Mouse (Mus musculus): Measurements from ENCODE around the gene Plin5. TPM values are rescaled to one million over a fixed set of nuclear protein-coding genes. Genes with fewer than 3 reads are reported as not detected.
A peak's percentile ranks its signal among the peaks of the same experiment; 100 is the strongest.

The Plin5 gene
- not detected in 2 replicates for polyA plus RNA-seq (2012; ENCODE audit: insufficient read depth, low replicate concordance)

DNA sequence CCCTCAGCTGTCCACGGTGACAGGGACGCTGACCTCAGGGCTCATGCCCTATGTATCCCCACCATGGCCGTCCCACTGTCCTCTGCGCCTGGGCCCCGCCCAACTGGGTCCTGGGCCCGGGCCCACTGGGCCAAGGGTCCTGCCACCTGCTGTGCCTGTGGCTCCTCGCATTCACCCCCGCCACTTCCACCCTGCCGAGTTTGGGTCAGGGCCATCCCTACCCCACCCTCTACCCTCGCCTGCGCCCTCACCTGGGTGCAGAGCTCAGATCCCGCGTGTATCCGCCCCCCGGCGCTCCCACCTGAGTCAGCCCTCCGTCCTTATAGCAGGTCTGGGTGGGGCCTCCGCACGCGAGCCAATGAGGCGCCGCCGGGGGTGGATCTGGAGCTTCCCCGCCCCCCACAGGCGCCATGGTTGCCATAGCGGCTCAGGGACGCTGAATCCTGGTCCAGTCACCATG lies at the start of gene Plin5:
Gene Plin5 (minus strand): TSS at position 346 of the 460 bp plus-strand sequence.
- Histone ChIP-seq H3K4me1 (peaks cover 76% of the 10 kb centered on the region), H3K9me3 (peaks cover 7% of the 10 kb centered on the region), H3K27me3 (replicated peaks) (peaks cover 67% of the 10 kb centered on the region), H3K4me3 (replicated peaks) (peak within 1 kb of the TSS; percentile 86), H3K36me3 (replicated peaks; ENCODE audit: low read length) (peaks cover 9% of the 10 kb centered on the region)
- TF ChIP-seq GATA1 (IDR thresholded peaks at IDR 0.05; ENCODE audit: borderline replicate concordance, low read length) = no peak
- no peak for TF ChIP-seq FLI1 (IDR thresholded peaks at IDR 0.05; ENCODE audit: low read length)

GRCm38 (mm10) chr17:56165671-56166070 lies 48.3 kb upstream of the Plin5 start:
- TF ChIP-seq FLI1 (IDR thresholded peaks at IDR 0.05; ENCODE audit: low read length) = no peak
- TF ChIP-seq GATA1 (IDR thresholded peaks at IDR 0.05; ENCODE audit: borderline replicate concordance, low read length) = no peak
- Histone ChIP-seq H3K4me1 (peaks cover 64% of the 10 kb centered on the region), H3K4me3 (replicated peaks) (no peak overlapping the region)

DNA sequence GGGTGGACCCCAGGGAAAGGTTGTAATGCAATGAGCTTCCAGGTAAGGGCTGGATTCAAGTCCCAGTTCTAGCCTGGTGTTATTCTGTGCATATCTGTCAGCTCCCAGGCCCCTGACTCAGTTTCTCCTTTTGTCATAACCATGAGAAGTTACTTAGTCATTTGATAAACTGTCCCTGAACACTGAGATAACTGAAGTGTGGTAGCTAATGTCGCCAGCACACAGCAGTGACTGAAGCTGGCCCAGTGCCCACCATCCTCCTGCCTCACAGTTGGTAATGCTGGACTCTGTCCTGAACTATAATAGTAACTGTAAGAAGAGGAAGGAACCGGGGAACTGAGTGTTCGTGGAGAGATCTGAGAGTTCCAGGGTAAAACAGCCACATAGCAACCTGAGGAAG lies 47.1 kb upstream of the Plin5 start:
- TF ChIP-seq FLI1 (IDR thresholded peaks at IDR 0.05; ENCODE audit: low read length) = no peak
- TF ChIP-seq GATA1 (IDR thresholded peaks at IDR 0.05; ENCODE audit: borderline replicate concordance, low read length) = no peak
- H3K27me3 ChIP-seq (replicated peaks) = peaks cover 3% of the 10 kb centered on the region
- H3K36me3 ChIP-seq (replicated peaks; ENCODE audit: low read length) = no peaks in the 10 kb centered on the region
- H3K4me1 ChIP-seq = peaks cover 58% of the 10 kb centered on the region
- H3K9me3 ChIP-seq = no peaks in the 10 kb centered on the region
- H3K4me3 ChIP-seq (replicated peaks) = no peak overlapping the region

More at GRCm38 (mm10) chr17:56165671-56166070, 48.3 kb upstream of the Plin5 start:
- Histone ChIP-seq H3K36me3 (replicated peaks; ENCODE audit: low read length) (no peaks in the 10 kb centered on the region), H3K27me3 (replicated peaks) (peaks cover 5% of the 10 kb centered on the region), H3K9me3 (no peaks in the 10 kb centered on the region)

GRCm38 (mm10) chr17:56163523-56164102 lies 46.2 kb upstream of the Plin5 start:
- Histone ChIP-seq H3K4me3 (replicated peaks) (no peak overlapping the region), H3K27me3 (replicated peaks) (peaks cover 10% of the 10 kb centered on the region), H3K4me1 (peaks cover 64% of the 10 kb centered on the region), H3K9me3 (no peaks in the 10 kb centered on the region), H3K36me3 (replicated peaks; ENCODE audit: low read length) (no peaks in the 10 kb centered on the region)
- no peak for TF ChIP-seq FLI1 (IDR thresholded peaks at IDR 0.05; ENCODE audit: low read length)
- no peak for TF ChIP-seq GATA1 (IDR thresholded peaks at IDR 0.05; ENCODE audit: borderline replicate concordance, low read length)

DNA sequence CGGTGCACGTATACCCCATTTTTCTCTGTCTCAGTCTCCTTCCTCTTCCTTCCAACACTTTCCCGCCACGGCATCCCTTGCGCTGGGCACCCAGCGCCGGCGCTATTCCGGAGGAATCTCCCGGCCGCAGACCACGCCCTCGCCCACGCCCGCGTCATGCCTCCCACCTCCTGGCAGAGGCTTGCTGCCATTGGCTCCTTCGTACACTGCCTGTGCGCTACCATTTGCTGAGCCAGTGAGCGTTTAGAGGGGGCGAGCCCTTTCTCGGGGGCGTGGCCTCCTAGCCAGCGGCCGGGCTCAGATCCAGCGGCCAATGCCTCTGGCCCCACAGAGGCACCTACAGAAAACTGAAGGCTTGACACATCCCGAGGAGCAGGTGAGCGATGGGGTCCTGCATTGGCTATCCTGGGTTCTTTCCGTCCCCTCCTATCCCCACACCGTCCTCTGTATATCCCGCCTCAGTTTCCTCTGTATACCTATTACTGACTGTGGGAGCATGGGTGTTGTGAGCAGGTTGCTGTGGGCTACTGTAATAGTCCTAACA lies 44.9 kb upstream of the Plin5 start, which contains the start of gene Tnfaip8l1:
Gene Tnfaip8l1 (plus strand): TSS at position 247 of the 544 bp plus-strand sequence.
- Histone ChIP-seq H3K4me3 (replicated peaks) (peak within 1 kb of the TSS; percentile 93), H3K9me3 (no peaks in the 10 kb centered on the region), H3K27me3 (replicated peaks) (peaks cover 21% of the 10 kb centered on the region), H3K4me1 (peaks cover 62% of the 10 kb centered on the region), H3K36me3 (replicated peaks; ENCODE audit: low read length) (no peaks in the 10 kb centered on the region)
- no peak for TF ChIP-seq GATA1 (IDR thresholded peaks at IDR 0.05; ENCODE audit: borderline replicate concordance, low read length)
- no peak for TF ChIP-seq FLI1 (IDR thresholded peaks at IDR 0.05; ENCODE audit: low read length)

GRCm38 (mm10) chr17:56159729-56160128 lies 42.3 kb upstream of the Plin5 start:
- Histone ChIP-seq H3K4me1 (peaks cover 64% of the 10 kb centered on the region), H3K9me3 (no peaks in the 10 kb centered on the region), H3K27me3 (replicated peaks) (peaks cover 47% of the 10 kb centered on the region), H3K36me3 (replicated peaks; ENCODE audit: low read length) (no peaks in the 10 kb centered on the region), H3K4me3 (replicated peaks) (peak overlapping the region; percentile 34)
- no peak for TF ChIP-seq GATA1 (IDR thresholded peaks at IDR 0.05; ENCODE audit: borderline replicate concordance, low read length)
- TF ChIP-seq FLI1 (IDR thresholded peaks at IDR 0.05; ENCODE audit: low read length) = no peak

DNA sequence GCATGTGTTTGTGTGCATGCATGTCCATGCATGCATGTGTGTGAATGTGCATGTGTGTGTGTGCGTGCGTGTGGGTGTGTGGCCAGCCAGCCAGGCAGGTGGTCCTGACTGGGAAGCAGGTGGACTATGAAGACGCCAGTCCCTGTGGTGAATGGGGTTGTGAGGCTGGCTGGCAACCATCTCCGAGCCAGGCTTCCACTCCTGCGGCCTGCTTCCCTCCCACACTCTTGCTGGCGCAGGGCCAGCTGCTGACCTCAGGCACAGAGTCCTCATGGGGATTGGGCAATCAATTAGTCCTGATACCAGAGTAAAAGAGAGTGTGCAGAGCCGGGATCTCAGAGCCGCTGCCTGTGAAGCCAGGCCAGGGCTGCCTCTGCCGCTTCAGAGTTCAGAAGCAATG lies 36.2 kb upstream of the Plin5 start:
- peaks cover 73% of the 10 kb centered on the region for H3K27me3 ChIP-seq (replicated peaks)
- no peaks in the 10 kb centered on the region for H3K36me3 ChIP-seq (replicated peaks; ENCODE audit: low read length)
- H3K4me1 ChIP-seq = peaks cover 59% of the 10 kb centered on the region
- H3K9me3 ChIP-seq = no peaks in the 10 kb centered on the region
- H3K4me3 ChIP-seq (replicated peaks) = peak overlapping the region; percentile 42
- TF ChIP-seq FLI1 (IDR thresholded peaks at IDR 0.05; ENCODE audit: low read length) (no peak), GATA1 (IDR thresholded peaks at IDR 0.05; ENCODE audit: borderline replicate concordance, low read length) (no peak)

GRCm38 (mm10) chr17:56149897-56150296 lies 32.5 kb upstream of the Plin5 start:
- Histone ChIP-seq H3K9me3 (no peaks in the 10 kb centered on the region), H3K27me3 (replicated peaks) (peaks cover 73% of the 10 kb centered on the region), H3K36me3 (replicated peaks; ENCODE audit: low read length) (no peaks in the 10 kb centered on the region), H3K4me3 (replicated peaks) (peak overlapping the region; percentile 15), H3K4me1 (peaks cover 65% of the 10 kb centered on the region)
- TF ChIP-seq FLI1 (IDR thresholded peaks at IDR 0.05; ENCODE audit: low read length) (no peak), GATA1 (IDR thresholded peaks at IDR 0.05; ENCODE audit: borderline replicate concordance, low read length) (no peak)

DNA sequence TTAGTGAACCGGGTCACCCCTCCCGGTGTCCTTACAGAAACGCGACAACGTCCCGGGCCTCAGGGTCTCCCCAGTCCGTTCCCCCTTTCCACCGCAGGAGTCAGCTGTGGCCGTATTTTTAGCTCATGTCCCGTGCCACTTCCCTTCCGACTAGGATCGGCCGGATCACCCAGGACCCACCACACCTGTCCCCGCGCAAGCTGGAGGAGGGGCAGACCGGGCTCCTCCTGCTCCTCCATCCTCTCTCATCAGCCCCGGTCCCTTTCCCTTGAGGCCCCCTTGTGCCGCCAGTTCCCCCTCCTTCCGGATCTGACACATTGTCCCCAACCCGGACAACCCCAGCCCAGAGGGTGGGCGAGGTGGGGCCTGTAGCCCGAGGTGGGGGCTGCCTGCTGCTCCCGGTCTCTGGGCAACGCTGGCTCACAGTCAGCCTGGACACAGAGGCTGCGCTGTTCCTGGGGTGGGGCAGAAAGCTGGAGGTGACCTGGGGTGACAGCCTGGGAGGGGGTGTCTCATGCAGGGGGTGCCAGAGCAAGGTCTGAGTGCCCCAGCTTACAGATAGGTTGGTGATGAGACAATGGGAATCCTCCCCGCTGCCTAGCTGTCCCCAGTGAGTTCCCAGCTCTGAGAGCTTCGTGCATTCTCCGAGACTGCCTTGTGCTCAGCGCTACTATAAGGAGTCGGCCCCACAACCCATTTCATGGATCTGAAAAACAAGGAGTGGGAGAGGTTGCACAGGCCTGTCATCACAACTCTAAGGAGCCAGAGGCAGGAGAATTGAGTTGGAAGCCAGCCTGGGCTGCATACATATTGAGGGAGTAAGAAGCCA lies 31.6 kb upstream of the Plin5 start:
- Histone ChIP-seq H3K27me3 (replicated peaks) (peaks cover 73% of the 10 kb centered on the region), H3K4me1 (peaks cover 70% of the 10 kb centered on the region), H3K9me3 (no peaks in the 10 kb centered on the region), H3K36me3 (replicated peaks; ENCODE audit: low read length) (no peaks in the 10 kb centered on the region), H3K4me3 (replicated peaks) (peak overlapping the region; percentile 69)
- TF ChIP-seq FLI1 (IDR thresholded peaks at IDR 0.05; ENCODE audit: low read length) (no peak), GATA1 (IDR thresholded peaks at IDR 0.05; ENCODE audit: borderline replicate concordance, low read length) (no peak)
